Mouse (Mus musculus) brain, adult 10 weeks (tissue): Measurements from ENCODE around the gene Ubap2l. TPM values are rescaled to one million over a fixed set of nuclear protein-coding genes. Genes with fewer than 3 reads are reported as not detected.

ENCODE experiments used
- polyA plus RNA-seq: library from polyadenylated mRNA; stranded (reverse); fragments of 350-450 nt; fragmentation: Illumina TruSeq; extraction: RNeasy Lipid Tissue Mini Kit (QIAGEN cat#74804); gene quantifications from one replicate; pipeline ENCODE4 v1.2.3, GENCODE M21; 2015; ENCODE audit warnings: low read depth, low replicate concordance

The Ubap2l gene
- polyA plus RNA-seq = 73.2 TPM

DNA sequence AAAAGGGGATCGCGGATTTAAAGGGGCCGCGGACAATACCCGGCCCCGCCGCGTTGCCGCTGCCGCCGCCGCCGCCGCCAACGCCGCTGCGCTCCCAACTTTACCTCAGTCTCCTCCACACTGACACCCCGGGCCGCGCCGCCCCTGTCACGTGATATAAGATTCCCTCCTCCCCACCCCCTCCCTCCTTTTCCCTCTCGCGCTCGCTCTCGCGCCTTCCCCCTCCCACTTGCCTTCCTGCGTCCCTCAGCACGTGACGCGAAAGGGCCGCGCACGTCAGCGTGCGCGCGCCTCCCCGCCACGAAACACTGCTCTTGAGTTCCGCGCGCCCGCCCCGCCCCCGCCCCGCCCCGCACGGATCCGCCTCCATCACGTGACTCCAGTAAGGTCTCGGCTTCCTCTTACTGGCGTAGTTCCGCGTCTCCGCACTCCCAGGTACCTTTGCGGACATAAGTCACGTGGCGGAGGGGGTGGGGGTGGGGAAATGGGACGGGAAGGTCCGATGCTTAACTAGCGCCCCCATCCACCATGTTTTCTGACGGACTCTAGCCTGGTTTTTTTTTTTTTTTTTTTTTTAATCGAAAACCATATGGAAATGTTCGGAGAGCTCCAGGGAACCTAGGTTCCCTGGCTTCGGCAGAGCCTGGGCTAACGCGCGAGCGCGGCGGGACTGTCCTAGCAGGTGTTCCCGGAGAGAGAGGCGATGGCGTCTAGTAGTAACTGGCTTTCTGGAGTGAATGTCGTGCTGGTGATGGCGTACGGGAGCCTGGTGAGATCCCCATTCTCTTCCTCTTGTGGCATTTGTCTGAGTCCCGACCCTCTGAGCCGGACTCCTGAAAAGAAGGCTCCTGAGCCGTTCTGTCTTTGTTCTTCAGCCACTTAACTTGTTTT, at the start of gene Ubap2l:
TSS of gene Ubap2l (minus strand) at position 278 of the 891 bp plus-strand sequence.

GRCm38 (mm10) chr3:90072294-90072693, 19.9 kb upstream of the Ubap2l start, which contains the start of gene Tpm3:
Tpm3 (plus strand) TSS chr3:90072649.

GRCm38 (mm10) chr3:90051441-90052350, 732 bp downstream of the Ubap2l start, which contains the start of gene 4933434E20Rik:
4933434E20Rik (plus strand) TSS chr3:90051636.

GRCm38 (mm10) chr3:89998612-89999054, 53.8 kb downstream of the Ubap2l start, which contains the start of gene Hax1:
Hax1 (minus strand) TSS chr3:89998780.

GRCm38 (mm10) chr3:89963221-89963763, 89.1 kb downstream of the Ubap2l start, which contains the start of gene Atp8b2:
Atp8b2 (minus strand) TSS chr3:89963508.

Other genes with a start within 250 kb of the Ubap2l start
- gene She, start 221.3 kb downstream of the Ubap2l start, polyA plus RNA-seq = 2.6 TPM
- 2.0 TPM for gene Il6ra, start 139.4 kb downstream of the Ubap2l start, polyA plus RNA-seq
- 49.7 TPM for gene Atp8b2, start 89.1 kb downstream of the Ubap2l start, polyA plus RNA-seq
- gene Hax1, start 53.8 kb downstream of the Ubap2l start, polyA plus RNA-seq = 125 TPM
- gene 4933434E20Rik, start 992 bp downstream of the Ubap2l start, polyA plus RNA-seq = 126 TPM
- 200 TPM for gene Tpm3, start 20.0 kb upstream of the Ubap2l start, polyA plus RNA-seq
- gene Nup210l, start 51.5 kb upstream of the Ubap2l start, polyA plus RNA-seq = 0.12 TPM
- gene Rps27, start 161.0 kb upstream of the Ubap2l start, polyA plus RNA-seq = 2,748 TPM
- 11.1 TPM for gene Rab13, start 161.1 kb upstream of the Ubap2l start, polyA plus RNA-seq
- 74.3 TPM for gene Jtb, start 179.0 kb upstream of the Ubap2l start, polyA plus RNA-seq
- gene Creb3l4, start 190.9 kb upstream of the Ubap2l start, polyA plus RNA-seq = 0.43 TPM
- gene Slc39a1, start 195.5 kb upstream of the Ubap2l start, polyA plus RNA-seq = 38.5 TPM
- 26.1 TPM for gene Crtc2, start 201.5 kb upstream of the Ubap2l start, polyA plus RNA-seq
- 19.6 TPM for gene Dennd4b, start 212.6 kb upstream of the Ubap2l start, polyA plus RNA-seq
- 30.8 TPM for gene Gatad2b, start 240.6 kb upstream of the Ubap2l start, polyA plus RNA-seq